Mouse (Mus musculus): ENCODE results near the gene Acot7. TPM values are rescaled to one million over a fixed set of nuclear protein-coding genes. Genes with fewer than 3 reads are reported as not detected.

Acot7 gene
- total and polyA plus RNA-seq, 2 experiments from 2014 or later = 259 to 510 TPM

DNA sequence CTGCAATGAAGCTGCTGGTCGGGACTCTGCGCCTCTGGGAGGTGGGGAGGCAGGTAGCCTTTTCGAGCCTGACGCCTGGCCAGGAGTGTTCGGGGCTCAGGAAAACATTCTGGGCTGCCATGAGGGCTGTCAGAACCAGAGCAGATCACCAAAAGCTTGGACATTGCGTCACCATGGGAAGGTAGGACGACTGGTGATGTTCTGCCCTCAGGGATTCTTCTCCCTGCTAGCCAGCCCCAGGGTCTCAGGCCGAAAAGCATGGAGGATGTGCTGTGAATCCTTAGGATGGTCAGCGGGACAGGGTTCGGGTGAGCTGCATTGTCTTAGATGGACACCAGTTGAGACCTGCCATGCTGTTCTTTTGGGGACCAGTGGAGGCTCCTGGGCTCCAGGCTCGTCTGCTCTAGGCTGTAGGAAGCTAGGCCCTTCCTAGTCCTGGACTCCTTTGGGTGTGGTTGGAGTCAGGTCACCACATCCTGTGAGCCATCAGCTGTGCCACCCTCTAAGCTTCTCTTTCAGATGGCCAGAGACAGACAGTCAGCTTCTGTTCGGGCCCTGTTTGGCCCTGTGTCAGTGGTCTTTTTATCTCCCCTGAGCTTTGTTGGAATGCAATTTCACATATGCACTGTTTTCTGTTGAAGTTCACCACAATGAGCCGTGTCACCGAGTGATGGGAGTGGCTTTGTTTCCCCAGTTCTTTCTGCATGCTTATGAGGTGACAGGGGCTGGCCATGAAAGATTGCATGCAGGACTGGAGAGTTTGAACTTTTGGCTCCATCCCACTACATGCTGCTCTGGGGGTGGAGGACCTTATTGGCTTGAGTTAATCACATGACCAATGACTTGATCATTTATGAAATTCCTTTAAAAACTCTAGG lies 8.5 kb downstream of the Acot7 start:
- WGBS = 40% methylated on average over 14 of the region's 14 CpGs
- peak overlapping the region; percentile 22; the same call in 1 of the 2 replicates for H3K4me2 ChIP-seq (ENCODE audit: low read depth, low read length, poor library complexity, severe bottlenecking)
- DNase-seq (ENCODE audit: low spot score) (no peak), ATAC-seq (ENCODE audit: low FRiP score) (no peak)
- peak overlapping the region; percentile 33; the same call in 1 of the 2 replicates for H3K9ac ChIP-seq (replicated peaks; ENCODE audit: low read length, poor library complexity, severe bottlenecking)
- no peaks in the 10 kb centered on the region for H3K36me3 ChIP-seq (ENCODE audit: insufficient read depth, low read length)
- no peaks in the 10 kb centered on the region for H3K9me3 ChIP-seq (ENCODE audit: low read length)
- peaks cover 8% of the 10 kb centered on the region for H3K4me1 ChIP-seq (ENCODE audit: insufficient read depth, low read length)
- H3K4me3 ChIP-seq (ENCODE audit: low read depth, low read length) = no peak overlapping the region
- TF ChIP-seq CTCF (IDR thresholded peaks at IDR 0.05) = no peak
- no peaks in the 10 kb centered on the region for H3K27me3 ChIP-seq (ENCODE audit: insufficient read depth, low read length)
- peak overlapping the region; percentile 65 for H3K27ac ChIP-seq (ENCODE audit: low read depth, low read length)

DNA sequence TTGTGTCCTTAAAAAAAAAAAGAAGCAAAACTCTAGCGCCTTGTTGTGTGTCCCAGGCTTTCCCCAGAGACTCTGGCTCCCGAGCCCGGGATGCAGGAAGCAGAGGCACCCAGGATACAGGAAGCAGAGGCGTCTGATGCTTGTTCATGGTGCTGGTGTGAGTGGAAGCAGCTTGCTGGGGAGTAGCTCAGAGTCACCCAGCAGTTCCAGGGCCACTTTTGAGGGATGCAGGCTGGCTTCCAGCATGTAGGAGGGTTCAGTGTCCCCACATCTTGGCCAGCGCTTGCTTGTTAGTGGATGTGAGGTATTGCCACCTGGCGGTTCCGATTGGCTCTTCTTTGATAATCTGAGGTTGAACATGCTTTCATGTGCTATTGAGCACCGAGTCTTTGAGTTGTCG lies 9.2 kb downstream of the Acot7 start:
- no peak overlapping the region for H3K4me2 ChIP-seq (ENCODE audit: low read depth, low read length, poor library complexity, severe bottlenecking)
- peaks cover 8% of the 10 kb centered on the region for H3K4me1 ChIP-seq (ENCODE audit: insufficient read depth, low read length)
- no peaks in the 10 kb centered on the region for H3K9me3 ChIP-seq (ENCODE audit: low read length)
- H3K4me3 ChIP-seq (ENCODE audit: low read depth, low read length) = no peak overlapping the region
- H3K36me3 ChIP-seq (ENCODE audit: insufficient read depth, low read length) = no peaks in the 10 kb centered on the region
- no peak for DNase-seq (ENCODE audit: low spot score)
- no peak for TF ChIP-seq CTCF (IDR thresholded peaks at IDR 0.05)
- H3K27me3 ChIP-seq (ENCODE audit: insufficient read depth, low read length) = no peaks in the 10 kb centered on the region
- no peak overlapping the region for H3K9ac ChIP-seq (replicated peaks; ENCODE audit: low read length, poor library complexity, severe bottlenecking)
- 86% methylated on average over 9 of the region's 9 CpGs for WGBS
- no peak overlapping the region for H3K27ac ChIP-seq (ENCODE audit: low read depth, low read length)
- no peak for ATAC-seq (ENCODE audit: low FRiP score)

DNA sequence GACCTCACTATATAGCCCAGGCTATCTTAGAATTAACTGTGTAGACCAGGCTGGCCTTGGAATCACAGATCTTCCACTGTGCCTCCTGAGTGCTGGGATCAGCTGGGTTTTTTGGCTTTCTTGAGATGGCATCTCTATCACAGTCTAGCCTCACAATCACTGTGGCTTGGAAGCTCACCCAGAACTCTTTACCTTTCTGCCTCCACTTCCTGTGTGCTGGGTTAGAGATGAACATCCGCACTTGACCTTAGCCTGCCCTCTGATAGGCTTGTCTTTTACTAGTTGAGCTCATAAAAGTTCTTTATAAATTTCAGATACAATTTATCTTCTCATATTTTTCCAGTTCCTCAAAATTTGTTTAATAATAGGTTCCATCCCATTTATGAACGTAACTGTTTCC lies 10.7 kb downstream of the Acot7 start:
- WGBS = 94% methylated on average over 2 of the region's 2 CpGs
- Histone ChIP-seq H3K4me1 (ENCODE audit: insufficient read depth, low read length) (peaks cover 8% of the 10 kb centered on the region), H3K27ac (ENCODE audit: low read depth, low read length) (no peak overlapping the region), H3K4me2 (ENCODE audit: low read depth, low read length, poor library complexity, severe bottlenecking) (no peak overlapping the region), H3K4me3 (ENCODE audit: low read depth, low read length) (no peak overlapping the region), H3K27me3 (ENCODE audit: insufficient read depth, low read length) (no peaks in the 10 kb centered on the region), H3K36me3 (ENCODE audit: insufficient read depth, low read length) (no peaks in the 10 kb centered on the region), H3K9me3 (ENCODE audit: low read length) (no peaks in the 10 kb centered on the region), H3K9ac (replicated peaks; ENCODE audit: low read length, poor library complexity, severe bottlenecking) (no peak overlapping the region)
- ATAC-seq (ENCODE audit: low FRiP score) (no peak), DNase-seq (ENCODE audit: low spot score) (no peak)
- TF ChIP-seq CTCF (IDR thresholded peaks at IDR 0.05) = no peak

DNA sequence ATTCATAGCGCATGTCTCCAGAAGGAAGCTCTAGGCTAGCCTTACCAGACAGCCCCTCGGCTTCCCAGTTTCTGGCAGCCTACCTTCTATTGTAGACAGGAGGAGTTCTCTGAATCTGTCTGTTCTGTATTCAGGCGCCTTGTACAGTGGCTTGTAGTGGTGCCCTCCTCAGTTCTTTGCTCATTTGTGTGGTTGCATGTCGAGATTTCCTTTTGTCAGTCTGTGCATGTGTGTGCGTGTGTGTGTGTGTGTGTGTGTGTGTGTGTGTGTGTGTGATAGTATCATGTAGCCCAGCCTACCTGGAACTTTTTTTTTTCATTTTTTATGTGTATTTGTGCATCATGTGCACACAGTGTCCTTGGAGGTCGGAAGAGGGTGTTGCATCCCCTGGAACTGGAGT lies 11.1 kb downstream of the Acot7 start:
- H3K27me3 ChIP-seq (ENCODE audit: insufficient read depth, low read length) = no peaks in the 10 kb centered on the region
- 87% methylated on average over 6 of the region's 6 CpGs for WGBS

DNA sequence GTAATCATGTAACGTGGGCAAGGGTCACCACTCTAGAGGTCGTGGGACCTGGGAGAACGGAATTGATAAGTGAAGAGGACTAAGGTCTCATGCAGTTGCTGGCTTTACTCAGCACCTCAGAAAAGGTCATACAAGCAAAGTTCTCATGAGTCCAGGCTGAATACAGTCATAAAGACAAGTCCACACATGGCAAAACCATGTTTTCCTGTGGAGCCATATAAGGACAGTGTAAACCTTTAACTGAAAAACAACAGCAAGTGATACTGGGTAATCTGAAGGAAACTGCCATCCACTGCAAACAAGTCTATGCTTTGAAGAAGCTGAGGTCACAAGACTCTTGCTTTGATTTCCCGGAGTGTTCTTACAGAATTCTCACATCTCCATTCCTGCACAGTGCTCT lies 11.8 kb downstream of the Acot7 start:
- no peak for DNase-seq (ENCODE audit: low spot score)
- H3K4me1 ChIP-seq (ENCODE audit: insufficient read depth, low read length) = peaks cover 8% of the 10 kb centered on the region
- no peaks in the 10 kb centered on the region for H3K36me3 ChIP-seq (ENCODE audit: insufficient read depth, low read length)
- no peak overlapping the region for H3K4me2 ChIP-seq (ENCODE audit: low read depth, low read length, poor library complexity, severe bottlenecking)
- no peak overlapping the region for H3K9ac ChIP-seq (replicated peaks; ENCODE audit: low read length, poor library complexity, severe bottlenecking)
- no peaks in the 10 kb centered on the region for H3K9me3 ChIP-seq (ENCODE audit: low read length)
- no peak for TF ChIP-seq CTCF (IDR thresholded peaks at IDR 0.05)
- H3K27me3 ChIP-seq (ENCODE audit: insufficient read depth, low read length) = no peaks in the 10 kb centered on the region
- WGBS = 89% methylated on average over 4 of the region's 4 CpGs
- H3K27ac ChIP-seq (ENCODE audit: low read depth, low read length) = no peak overlapping the region
- H3K4me3 ChIP-seq (ENCODE audit: low read depth, low read length) = no peak overlapping the region
- no peak for ATAC-seq (ENCODE audit: low FRiP score)

More for the DNA sequence above, 11.1 kb downstream of the Acot7 start:
- Histone ChIP-seq H3K4me3 (ENCODE audit: low read depth, low read length) (no peak overlapping the region), H3K9me3 (ENCODE audit: low read length) (no peaks in the 10 kb centered on the region), H3K36me3 (ENCODE audit: insufficient read depth, low read length) (no peaks in the 10 kb centered on the region), H3K9ac (replicated peaks; ENCODE audit: low read length, poor library complexity, severe bottlenecking) (no peak overlapping the region), H3K4me1 (ENCODE audit: insufficient read depth, low read length) (peaks cover 8% of the 10 kb centered on the region), H3K4me2 (ENCODE audit: low read depth, low read length, poor library complexity, severe bottlenecking) (no peak overlapping the region), H3K27ac (ENCODE audit: low read depth, low read length) (no peak overlapping the region)
- ATAC-seq (ENCODE audit: low FRiP score) = no peak
- no peak for DNase-seq (ENCODE audit: low spot score)
- no peak for TF ChIP-seq CTCF (IDR thresholded peaks at IDR 0.05)

DNA sequence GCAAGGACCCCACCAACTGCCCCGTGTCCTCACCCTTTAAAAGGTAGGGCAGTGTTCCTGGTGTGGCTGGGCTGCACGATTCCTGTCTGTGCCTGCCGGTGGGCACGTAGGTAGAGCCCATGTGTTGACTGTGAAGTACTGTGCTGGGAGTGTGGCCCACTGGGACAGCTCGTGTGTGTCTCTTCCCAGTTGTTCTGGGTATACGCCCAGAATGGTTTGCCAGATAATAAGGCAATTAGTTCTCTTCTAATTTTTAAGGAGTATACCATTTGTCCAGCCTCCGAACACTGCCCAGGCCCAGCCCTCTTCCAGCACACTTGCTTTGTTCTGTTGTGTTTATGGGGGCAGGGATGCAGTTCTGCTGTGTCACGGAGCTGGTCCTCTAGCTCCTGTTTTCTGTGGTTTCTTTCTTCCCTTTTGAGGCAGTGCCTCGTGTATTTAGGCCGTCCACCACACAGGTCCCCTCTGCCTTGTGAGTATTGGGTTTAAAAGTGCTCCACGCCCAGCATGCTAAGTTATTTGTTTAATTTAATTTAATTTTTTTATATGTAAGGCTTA lies 12.2 kb downstream of the Acot7 start:
- no peak for TF ChIP-seq CTCF (IDR thresholded peaks at IDR 0.05)
- Histone ChIP-seq H3K4me2 (ENCODE audit: low read depth, low read length, poor library complexity, severe bottlenecking) (no peak overlapping the region), H3K27ac (ENCODE audit: low read depth, low read length) (no peak overlapping the region), H3K9ac (replicated peaks; ENCODE audit: low read length, poor library complexity, severe bottlenecking) (no peak overlapping the region), H3K4me1 (ENCODE audit: insufficient read depth, low read length) (peaks cover 8% of the 10 kb centered on the region), H3K36me3 (ENCODE audit: insufficient read depth, low read length) (no peaks in the 10 kb centered on the region), H3K27me3 (ENCODE audit: insufficient read depth, low read length) (no peaks in the 10 kb centered on the region), H3K9me3 (ENCODE audit: low read length) (no peaks in the 10 kb centered on the region), H3K4me3 (ENCODE audit: low read depth, low read length) (no peak overlapping the region)
- WGBS = 71% methylated on average over 11 of the region's 11 CpGs
- DNase-seq (ENCODE audit: low spot score) = no peak
- no peak for ATAC-seq (ENCODE audit: low FRiP score)
